Mouse (Mus musculus) forebrain, embryonic 11.5 days (tissue): ENCODE results near the gene Sh3pxd2a. TPM values are rescaled to one million over a fixed set of nuclear protein-coding genes. Genes with fewer than 3 reads are reported as not detected.

Source experiments
- ATAC-seq: fragments of 200-750 bp; cut with Nextera tagmentation; replicated peaks from 2 replicates; pipeline ENCODE4 v1.8.0; 2017; ENCODE audit warnings: moderate TSS enrichment; ENCODE audit not compliant: low FRiP score
- DNase-seq: peaks from one replicate; pipeline ENCODE4 v3.0.0-alpha.2; 2017; ENCODE audit warnings: low spot score
- H3K27ac ChIP-seq: fragments of 300-500 bp; sonication (generic); 2 replicates; pipeline ENCODE4 v1.5.1; 2014; ENCODE audit warnings: low read depth, low read length
- H3K27me3 ChIP-seq: fragments of 300-500 bp; sonication (generic); 2 replicates; pipeline ENCODE4 v1.6.1; 2014; ENCODE audit warnings: mild to moderate bottlenecking, low read length, mixed read lengths; ENCODE audit not compliant: control insufficient read depth, insufficient read depth
- H3K36me3 ChIP-seq: fragments of 300-500 bp; sonication (generic); 2 replicates; pipeline ENCODE4 v1.6.1; 2014; ENCODE audit warnings: mild to moderate bottlenecking, low read length, moderate library complexity, mixed read lengths; ENCODE audit not compliant: control insufficient read depth, insufficient read depth
- H3K4me1 ChIP-seq: fragments of 300-500 bp; sonication (generic); replicated peaks from 2 replicates; pipeline ENCODE4 v1.6.1; 2014; ENCODE audit warnings: low read length, mixed read lengths; ENCODE audit not compliant: control insufficient read depth, insufficient read depth
- H3K4me2 ChIP-seq: fragments of 300-500 bp; sonication (generic); 2 replicates; pipeline ENCODE4 v1.6.1; 2014; ENCODE audit warnings: low read depth, mild to moderate bottlenecking, low read length, moderate library complexity, mixed read lengths; ENCODE audit not compliant: severe bottlenecking
- H3K4me3 ChIP-seq: fragments of 300-500 bp; sonication (generic); 2 replicates; pipeline ENCODE4 v1.5.1; 2014; ENCODE audit warnings: low read depth, low read length
- H3K9ac ChIP-seq: fragments of 300-500 bp; sonication (generic); 2 replicates; pipeline ENCODE4 v1.6.1; 2014; ENCODE audit warnings: low read length
- H3K9me3 ChIP-seq: fragments of 300-500 bp; sonication (generic); 2 replicates; pipeline ENCODE4 v1.6.1; 2016; ENCODE audit warnings: low read length, mixed read lengths; ENCODE audit not compliant: control insufficient read depth
- WGBS: fragments of 180-500 bp; shearing (Covaris S2); extraction: QIAGEN DNeasy Blood & Tissue Kit; methylation state at CpG from one replicate; pipeline ENCODE4 v1.1.7; 2014; 5-methylcytosine and 5-hydroxymethylcytosine counted together
- polyA plus RNA-seq: library from polyadenylated mRNA; unstranded; fragments of >200 nt; fragmentation: Nextera tagmentation; extraction: Ambion mirVana; gene quantifications from 2 replicates; pipeline ENCODE4 v1.2.1, GENCODE M21; 2014

The Sh3pxd2a gene
- polyA plus RNA-seq, 1 experiment from 2014 or later = 5.2 TPM

DNA sequence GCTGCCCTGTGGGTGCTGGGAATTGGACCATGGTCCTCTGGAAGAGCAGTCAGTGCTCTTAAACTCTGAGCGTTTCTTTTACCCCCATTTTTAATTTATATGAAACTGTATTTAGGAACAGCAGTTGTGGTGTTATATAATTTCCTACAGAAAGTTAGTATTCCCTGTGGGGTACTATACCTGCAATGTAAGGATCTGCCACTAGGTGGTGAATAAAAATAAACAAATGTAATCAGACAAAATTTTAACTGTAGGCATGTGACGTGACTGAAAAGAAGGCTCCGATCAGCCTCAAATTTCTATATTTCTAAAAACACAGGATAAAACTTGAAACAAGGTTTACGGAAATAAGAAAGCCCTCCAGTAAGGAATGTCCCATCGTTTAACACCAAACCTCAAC, 81.9 kb downstream of the Sh3pxd2a start:
- DNase-seq (no peak), ATAC-seq (no peak)
- H3K27ac ChIP-seq = no peak overlapping the region
- H3K4me2 ChIP-seq = no peak overlapping the region
- WGBS = 85% methylated on average over 5 of the region's 5 CpGs
- no peaks in the 10 kb centered on the region for H3K9me3 ChIP-seq
- no peaks in the 10 kb centered on the region for H3K27me3 ChIP-seq
- H3K4me1 ChIP-seq = no peaks in the 10 kb centered on the region
- H3K9ac ChIP-seq = no peak overlapping the region
- no peak overlapping the region for H3K4me3 ChIP-seq
- H3K36me3 ChIP-seq = no peaks in the 10 kb centered on the region

GRCm38 (mm10) chr19:47381011-47381410, 83.2 kb downstream of the Sh3pxd2a start:
- H3K36me3 ChIP-seq = no peaks in the 10 kb centered on the region
- no peak overlapping the region for H3K4me2 ChIP-seq
- no peaks in the 10 kb centered on the region for H3K4me1 ChIP-seq
- H3K9ac ChIP-seq = no peak overlapping the region
- no peak for ATAC-seq
- no peaks in the 10 kb centered on the region for H3K9me3 ChIP-seq
- H3K27ac ChIP-seq = no peak overlapping the region
- WGBS = 90% methylated on average over 15 of the region's 15 CpGs
- no peak overlapping the region for H3K4me3 ChIP-seq
- no peak for DNase-seq
- no peaks in the 10 kb centered on the region for H3K27me3 ChIP-seq

GRCm38 (mm10) chr19:47379141-47379540, 85.1 kb downstream of the Sh3pxd2a start:
- H3K36me3 ChIP-seq = no peaks in the 10 kb centered on the region
- DNase-seq (no peak), ATAC-seq (no peak)
- H3K9ac ChIP-seq = no peak overlapping the region
- no peaks in the 10 kb centered on the region for H3K27me3 ChIP-seq
- 72% methylated on average over 5 of the region's 5 CpGs for WGBS
- H3K4me3 ChIP-seq = no peak overlapping the region
- H3K4me1 ChIP-seq = no peaks in the 10 kb centered on the region
- no peaks in the 10 kb centered on the region for H3K9me3 ChIP-seq
- no peak overlapping the region for H3K4me2 ChIP-seq
- H3K27ac ChIP-seq = no peak overlapping the region

- DNase-seq (no peak), ATAC-seq (no peak)
- Histone ChIP-seq H3K36me3 (no peaks in the 10 kb centered on the region), H3K9me3 (no peaks in the 10 kb centered on the region), H3K27me3 (no peaks in the 10 kb centered on the region), H3K4me2 (no peak overlapping the region), H3K4me3 (no peak overlapping the region), H3K9ac (no peak overlapping the region), H3K27ac (no peak overlapping the region), H3K4me1 (no peaks in the 10 kb centered on the region)
- WGBS = 93% methylated on average over 8 of the region's 8 CpGs
Measured at GRCm38 (mm10) chr19:47374916-47375573, 89.2 kb downstream of the Sh3pxd2a start.

GRCm38 (mm10) chr19:47374440-47374839, 89.8 kb downstream of the Sh3pxd2a start:
- Histone ChIP-seq H3K9me3 (no peaks in the 10 kb centered on the region), H3K4me2 (no peak overlapping the region), H3K27ac (no peak overlapping the region), H3K4me1 (no peaks in the 10 kb centered on the region), H3K27me3 (no peaks in the 10 kb centered on the region), H3K4me3 (no peak overlapping the region), H3K36me3 (no peaks in the 10 kb centered on the region), H3K9ac (no peak overlapping the region)
- DNase-seq = peak; percentile 84
- WGBS = 30% methylated on average over 4 of the region's 4 CpGs
- ATAC-seq = no peak

DNA sequence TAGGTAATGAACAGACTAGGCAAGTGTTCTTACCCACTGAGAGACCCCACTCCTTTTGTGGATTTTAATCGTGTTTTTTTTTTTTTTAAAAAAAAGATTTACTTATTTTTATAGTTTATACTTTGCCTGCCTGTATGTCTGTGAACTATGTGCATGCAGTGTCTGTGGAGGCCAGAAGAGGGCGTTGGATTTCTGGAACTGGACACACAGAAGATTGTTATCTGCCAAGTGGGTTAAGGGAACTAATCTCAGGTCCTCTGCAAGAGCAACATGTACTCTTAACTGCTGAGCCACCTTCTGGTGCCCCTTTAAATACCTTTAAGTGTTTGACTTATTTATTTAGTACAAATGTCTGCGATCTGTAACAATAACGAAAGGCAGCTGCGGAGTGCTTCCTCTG, 92.2 kb downstream of the Sh3pxd2a start:
- ATAC-seq (no peak), DNase-seq (no peak)
- Histone ChIP-seq H3K9me3 (no peaks in the 10 kb centered on the region), H3K27ac (no peak overlapping the region), H3K4me3 (no peak overlapping the region), H3K36me3 (no peaks in the 10 kb centered on the region), H3K9ac (no peak overlapping the region), H3K27me3 (no peaks in the 10 kb centered on the region), H3K4me1 (no peaks in the 10 kb centered on the region), H3K4me2 (no peak overlapping the region)
- WGBS = 73% methylated on average over 5 of the region's 5 CpGs

DNA sequence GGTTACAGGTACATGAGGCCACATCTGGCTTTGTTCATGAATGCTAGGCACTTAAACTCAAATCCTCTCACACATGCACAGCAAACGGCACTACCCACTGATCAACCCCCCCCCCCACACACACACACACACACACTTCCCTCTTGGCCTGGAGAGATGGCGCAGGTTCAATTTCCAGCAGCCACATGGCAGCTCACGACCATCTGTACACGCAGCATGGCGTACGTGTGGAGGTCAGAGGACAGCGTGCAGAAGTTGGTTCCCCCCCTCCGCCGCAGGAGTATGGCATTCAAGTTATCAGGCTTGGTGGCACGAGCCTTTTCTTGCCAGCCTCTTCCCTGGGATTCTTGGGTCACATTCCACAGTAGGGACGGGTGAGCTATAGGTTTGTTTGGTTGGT, 92.7 kb downstream of the Sh3pxd2a start:
- H3K9ac ChIP-seq = no peak overlapping the region
- H3K4me3 ChIP-seq = no peak overlapping the region
- no peaks in the 10 kb centered on the region for H3K4me1 ChIP-seq
- no peaks in the 10 kb centered on the region for H3K9me3 ChIP-seq
- H3K27me3 ChIP-seq = no peaks in the 10 kb centered on the region
- 91% methylated on average over 11 of the region's 11 CpGs for WGBS
- no peak overlapping the region for H3K4me2 ChIP-seq
- no peak for DNase-seq
- no peak for ATAC-seq
- H3K36me3 ChIP-seq = no peaks in the 10 kb centered on the region
- H3K27ac ChIP-seq = no peak overlapping the region

- H3K9me3 ChIP-seq = no peaks in the 10 kb centered on the region
- no peak overlapping the region for H3K4me2 ChIP-seq
- 40% methylated on average over 3 of the region's 3 CpGs for WGBS
- no peaks in the 10 kb centered on the region for H3K27me3 ChIP-seq
- no peak overlapping the region for H3K27ac ChIP-seq
- H3K36me3 ChIP-seq = no peaks in the 10 kb centered on the region
- DNase-seq (no peak), ATAC-seq (no peak)
- H3K4me3 ChIP-seq = no peak overlapping the region
- H3K4me1 ChIP-seq = no peaks in the 10 kb centered on the region
- no peak overlapping the region for H3K9ac ChIP-seq
Measured at GRCm38 (mm10) chr19:47369008-47369407, 95.2 kb downstream of the Sh3pxd2a start.

DNA sequence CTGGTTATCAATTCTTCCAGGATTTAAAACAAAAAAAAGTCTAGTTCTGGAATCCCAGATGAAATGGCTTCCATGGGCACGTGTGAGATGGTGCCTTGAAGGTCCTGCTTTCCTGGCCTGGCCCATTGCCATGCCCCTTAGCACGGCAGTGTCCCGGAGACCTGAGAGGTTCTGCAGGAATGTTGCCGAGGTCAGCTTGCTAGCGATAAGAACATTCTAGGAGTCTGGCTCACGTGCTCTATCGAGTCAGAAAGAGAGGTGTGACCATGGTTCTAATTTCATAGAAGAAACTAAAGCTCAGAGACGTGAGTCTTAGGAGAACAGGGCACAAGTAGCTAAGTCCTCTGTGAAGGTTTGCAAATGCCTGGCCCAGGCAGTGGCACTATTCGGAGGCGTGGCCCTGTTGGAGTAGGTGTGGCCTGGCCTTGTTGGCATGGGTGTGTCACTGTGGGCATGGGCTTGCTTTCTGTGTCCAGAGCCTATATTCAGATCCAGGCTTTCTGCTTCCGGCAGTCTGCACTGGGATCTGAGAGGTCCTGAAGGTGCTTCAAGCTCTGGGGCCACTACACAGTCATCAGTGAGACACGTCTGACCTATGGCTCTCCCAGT, 96.8 kb downstream of the Sh3pxd2a start:
- no peaks in the 10 kb centered on the region for H3K27me3 ChIP-seq
- H3K9me3 ChIP-seq = no peaks in the 10 kb centered on the region
- H3K4me1 ChIP-seq = no peaks in the 10 kb centered on the region
- H3K9ac ChIP-seq = no peak overlapping the region
- H3K4me3 ChIP-seq = no peak overlapping the region
- ATAC-seq (no peak), DNase-seq (no peak)
- H3K36me3 ChIP-seq = no peaks in the 10 kb centered on the region
- no peak overlapping the region for H3K4me2 ChIP-seq
- 91% methylated on average over 12 of the region's 12 CpGs for WGBS
- no peak overlapping the region for H3K27ac ChIP-seq
